Mouse (Mus musculus) hindbrain, embryonic 16.5 days (tissue): ENCODE data around the gene 4932438A13Rik. TPM values are rescaled to one million over a fixed set of nuclear protein-coding genes. Genes with fewer than 3 reads are reported as not detected.

Source experiments
- ATAC-seq: fragments of 200-750 bp; cut with Nextera tagmentation; 2 replicates; pipeline ENCODE4 v1.8.0; 2017; ENCODE audit warnings: moderate TSS enrichment, moderate library complexity
- H3K27ac ChIP-seq: fragments of 300-500 bp; sonication (generic); 2 replicates; pipeline ENCODE4 v1.5.1; 2014; ENCODE audit warnings: low read depth, mild to moderate bottlenecking, control low read depth, low read length, moderate library complexity
- H3K27me3 ChIP-seq: fragments of 300-500 bp; sonication (generic); replicated peaks from 2 replicates; pipeline ENCODE4 v1.6.1; 2014; ENCODE audit warnings: low read length; ENCODE audit not compliant: control insufficient read depth, insufficient read depth
- H3K36me3 ChIP-seq: fragments of 300-500 bp; sonication (generic); 2 replicates; pipeline ENCODE4 v1.6.1; 2014; ENCODE audit warnings: mild to moderate bottlenecking, low read length, moderate library complexity, mixed read lengths; ENCODE audit not compliant: control insufficient read depth, insufficient read depth
- H3K4me1 ChIP-seq: fragments of 300-500 bp; sonication (generic); 2 replicates; pipeline ENCODE4 v1.6.1; 2014; ENCODE audit warnings: low read depth, low read length; ENCODE audit not compliant: control insufficient read depth, insufficient read depth
- H3K4me2 ChIP-seq: fragments of 300-500 bp; sonication (generic); 2 replicates; pipeline ENCODE4 v1.6.1; 2014; ENCODE audit warnings: mild to moderate bottlenecking, low read length, control low read depth, moderate library complexity
- H3K4me3 ChIP-seq: fragments of 300-500 bp; sonication (generic); 2 replicates; pipeline ENCODE4 v1.5.1; 2014; ENCODE audit warnings: mild to moderate bottlenecking, low read length, control low read depth, moderate library complexity
- H3K9ac ChIP-seq: fragments of 300-500 bp; sonication (generic); 2 replicates; pipeline ENCODE4 v1.6.1; 2014; ENCODE audit warnings: low read depth, mild to moderate bottlenecking, control low read depth, low read length, moderate library complexity
- H3K9me3 ChIP-seq: fragments of 300-500 bp; sonication (generic); 2 replicates; pipeline ENCODE4 v1.6.1; 2014; ENCODE audit warnings: mild to moderate bottlenecking, low read length, moderate library complexity; ENCODE audit not compliant: control insufficient read depth
- WGBS: fragments of 180-500 bp; shearing (Covaris S2); extraction: QIAGEN DNeasy Blood & Tissue Kit; methylation state at CpG from one replicate; pipeline ENCODE4 v1.1.7; 2014; 5-methylcytosine and 5-hydroxymethylcytosine counted together
- polyA plus RNA-seq: library from polyadenylated mRNA; unstranded; fragments of >200 nt; fragmentation: Nextera tagmentation; extraction: Ambion mirVana; gene quantifications from 2 replicates; pipeline ENCODE4 v1.2.1, GENCODE M21; 2015

The 4932438A13Rik gene
- 77.1 and 85.3 TPM in 2 replicates for polyA plus RNA-seq

- Histone ChIP-seq H3K9ac (peak within 1 kb of the TSS; percentile 93), H3K27ac (peak within 1 kb of the TSS; percentile 81; the same call in 1 of the 2 replicates), H3K27me3 (no peaks in the 10 kb centered on the region), H3K4me2 (peak within 1 kb of the TSS; percentile 74), H3K36me3 (0 out of 2 replicates have a peak, but pooled peaks cover 8% of the 10 kb centered on the region), H3K4me3 (peak within 1 kb of the TSS; percentile 82), H3K9me3 (no peaks in the 10 kb centered on the region; the same call in 1 of the 2 replicates), H3K4me1 (peaks cover 5% of the 10 kb centered on the region)
- under 1% methylated on average over 33 of the region's 38 CpGs for WGBS
- ATAC-seq, result peak; percentile 99
Measured at GRCm38 (mm10) chr3:36862721-36863275, at the start of gene 4932438A13Rik. TSS of gene 4932438A13Rik (plus strand) at chr3:36863104.

- 86% methylated on average over 5 of the region's 5 CpGs for WGBS
- Histone ChIP-seq H3K27ac (no peak overlapping the region), H3K36me3 (no peaks in the 10 kb centered on the region), H3K9ac (no peak overlapping the region), H3K4me2 (no peak overlapping the region), H3K9me3 (no peaks in the 10 kb centered on the region), H3K27me3 (no peaks in the 10 kb centered on the region), H3K4me3 (no peak overlapping the region), H3K4me1 (no peaks in the 10 kb centered on the region)
- no peak for ATAC-seq
Measured at GRCm38 (mm10) chr3:36816633-36817032, 46.3 kb upstream of the 4932438A13Rik start.

- ATAC-seq, result no peak
- H3K27ac ChIP-seq, result no peak overlapping the region
- no peak overlapping the region for H3K4me3 ChIP-seq
- no peaks in the 10 kb centered on the region for H3K4me1 ChIP-seq
- H3K27me3 ChIP-seq, result no peaks in the 10 kb centered on the region
- H3K9ac ChIP-seq, result no peak overlapping the region
- WGBS, result 68% methylated on average over 7 of the region's 7 CpGs
- no peak overlapping the region for H3K4me2 ChIP-seq
- H3K36me3 ChIP-seq, result no peaks in the 10 kb centered on the region
- no peaks in the 10 kb centered on the region for H3K9me3 ChIP-seq
Measured at GRCm38 (mm10) chr3:36819402-36819801, 43.5 kb upstream of the 4932438A13Rik start.

GRCm38 (mm10) chr3:36821037-36821436 is 41.9 kb upstream of the 4932438A13Rik start:
- no peak overlapping the region for H3K27ac ChIP-seq
- no peaks in the 10 kb centered on the region for H3K9me3 ChIP-seq
- no peak overlapping the region for H3K4me3 ChIP-seq
- no peak overlapping the region for H3K9ac ChIP-seq
- no peaks in the 10 kb centered on the region for H3K36me3 ChIP-seq
- no peaks in the 10 kb centered on the region for H3K4me1 ChIP-seq
- ATAC-seq, result no peak
- H3K27me3 ChIP-seq, result no peaks in the 10 kb centered on the region
- H3K4me2 ChIP-seq, result no peak overlapping the region
- WGBS, result 89% methylated on average over 9 of the region's 9 CpGs

GRCm38 (mm10) chr3:36825098-36825497 is 37.8 kb upstream of the 4932438A13Rik start:
- WGBS, result 81% methylated on average over 1 of the region's 1 CpGs
- H3K27me3 ChIP-seq, result no peaks in the 10 kb centered on the region
- ATAC-seq, result no peak
- H3K27ac ChIP-seq, result no peak overlapping the region
- peaks cover 5% of the 10 kb centered on the region; the same call in 1 of the 2 replicates for H3K4me1 ChIP-seq
- H3K36me3 ChIP-seq, result no peaks in the 10 kb centered on the region
- no peak overlapping the region for H3K4me2 ChIP-seq
- no peak overlapping the region for H3K9ac ChIP-seq
- no peaks in the 10 kb centered on the region for H3K9me3 ChIP-seq
- H3K4me3 ChIP-seq, result no peak overlapping the region

- Histone ChIP-seq H3K4me2 (no peak overlapping the region), H3K9me3 (no peaks in the 10 kb centered on the region), H3K27me3 (no peaks in the 10 kb centered on the region), H3K4me3 (no peak overlapping the region), H3K4me1 (peaks cover 5% of the 10 kb centered on the region; the same call in 1 of the 2 replicates), H3K36me3 (no peaks in the 10 kb centered on the region), H3K27ac (no peak overlapping the region), H3K9ac (no peak overlapping the region)
- ATAC-seq, result no peak
- WGBS, result 99% methylated on average over 4 of the region's 4 CpGs
Measured at GRCm38 (mm10) chr3:36825554-36825953, 37.4 kb upstream of the 4932438A13Rik start.

- H3K4me1 ChIP-seq, result peaks cover 5% of the 10 kb centered on the region; the same call in 1 of the 2 replicates
- H3K36me3 ChIP-seq, result no peaks in the 10 kb centered on the region
- peak; percentile 83 for ATAC-seq
- H3K4me2 ChIP-seq, result no peak overlapping the region
- peak overlapping the region; percentile 3; the same call in 1 of the 2 replicates for H3K27ac ChIP-seq
- H3K4me3 ChIP-seq, result no peak overlapping the region
- H3K9ac ChIP-seq, result no peak overlapping the region
- no peaks in the 10 kb centered on the region for H3K27me3 ChIP-seq
- 31% methylated on average over 8 of the region's 8 CpGs for WGBS
- H3K9me3 ChIP-seq, result no peaks in the 10 kb centered on the region
Measured at GRCm38 (mm10) chr3:36827274-36828025, 35.5 kb upstream of the 4932438A13Rik start.

GRCm38 (mm10) chr3:36830218-36830617 is 32.7 kb upstream of the 4932438A13Rik start:
- Histone ChIP-seq H3K36me3 (no peaks in the 10 kb centered on the region), H3K27me3 (no peaks in the 10 kb centered on the region), H3K4me2 (no peak overlapping the region), H3K4me1 (peaks cover 5% of the 10 kb centered on the region; the same call in 1 of the 2 replicates), H3K4me3 (no peak overlapping the region), H3K9ac (no peak overlapping the region), H3K9me3 (no peaks in the 10 kb centered on the region), H3K27ac (no peak overlapping the region)
- 97% methylated on average over 3 of the region's 3 CpGs for WGBS
- ATAC-seq, result no peak

GRCm38 (mm10) chr3:36834426-36834825 is 28.5 kb upstream of the 4932438A13Rik start:
- 74% methylated on average over 4 of the region's 4 CpGs for WGBS
- Histone ChIP-seq H3K9me3 (no peaks in the 10 kb centered on the region), H3K27me3 (no peaks in the 10 kb centered on the region), H3K36me3 (no peaks in the 10 kb centered on the region), H3K27ac (no peak overlapping the region), H3K4me2 (no peak overlapping the region), H3K9ac (no peak overlapping the region), H3K4me1 (peaks cover 4% of the 10 kb centered on the region), H3K4me3 (no peak overlapping the region)
- no peak for ATAC-seq
